Mouse (Mus musculus) kidney, postnatal 10 days (tissue): ENCODE results near the gene Card14.

Experiments
- DNase-seq: peaks from one replicate; pipeline ENCODE4 v3.0.0; 2021; ENCODE audit warnings: mixed read lengths

Gene Card14

GRCm38 (mm10) chr11:119304904-119305712 is 2.5 kb upstream of the Card14 start:
- peak; percentile 65 for DNase-seq

- DNase-seq = no peak
These were observed 558 bp upstream of the Card14 start for GRCm38 (mm10) chr11:119306762-119307657.

GRCm38 (mm10) chr11:119307916-119308315 is 348 bp downstream of the Card14 start:
- no peak for DNase-seq

- no peak for DNase-seq
These were observed 3.1 kb downstream of the Card14 start for GRCm38 (mm10) chr11:119310621-119311020.

GRCm38 (mm10) chr11:119314252-119314936 is 6.8 kb downstream of the Card14 start:
- peak; percentile 66 for DNase-seq

GRCm38 (mm10) chr11:119316720-119317119 is 9.2 kb downstream of the Card14 start:
- no peak for DNase-seq

GRCm38 (mm10) chr11:119322521-119322920 is 15.0 kb downstream of the Card14 start:
- DNase-seq = no peak

- DNase-seq = no peak
These were observed 17.5 kb downstream of the Card14 start for GRCm38 (mm10) chr11:119325068-119325467.

- no peak for DNase-seq
These were observed 23.0 kb downstream of the Card14 start for GRCm38 (mm10) chr11:119330592-119330991.

- no peak for DNase-seq
These were observed 24.4 kb downstream of the Card14 start for GRCm38 (mm10) chr11:119331970-119332369.

- DNase-seq = no peak
These were observed 30.9 kb downstream of the Card14 start for GRCm38 (mm10) chr11:119338271-119339059.

GRCm38 (mm10) chr11:119339179-119339578 is 31.6 kb downstream of the Card14 start:
- DNase-seq = no peak

GRCm38 (mm10) chr11:119339637-119340036 is 32.1 kb downstream of the Card14 start:
- DNase-seq = peak; percentile 86

GRCm38 (mm10) chr11:119344178-119344577 is 36.6 kb downstream of the Card14 start:
- no peak for DNase-seq

- DNase-seq = no peak
These were observed 37.3 kb downstream of the Card14 start for GRCm38 (mm10) chr11:119344865-119345264.

GRCm38 (mm10) chr11:119347125-119347524 is 39.6 kb downstream of the Card14 start:
- no peak for DNase-seq

- DNase-seq = no peak
These were observed 44.5 kb downstream of the Card14 start for GRCm38 (mm10) chr11:119352113-119352512.

GRCm38 (mm10) chr11:119353946-119354345 is 46.4 kb downstream of the Card14 start:
- no peak for DNase-seq

GRCm38 (mm10) chr11:119354798-119355442 is 47.4 kb downstream of the Card14 start:
- peak; percentile 72 for DNase-seq

GRCm38 (mm10) chr11:119355443-119356385 is 48.1 kb downstream of the Card14 start, which contains the start of the genes Sgsh and Slc26a11:
Sgsh (minus strand) TSS chr11:119355536.
Slc26a11 (plus strand) TSS chr11:119355557.
- peak; percentile 96 for DNase-seq
